9 mouse cellular contexts compared by ENCODE assay signal in genomic region chr2:172934891-172935740, GRCm38 (mm10). TPM values are rescaled to one million over a fixed set of nuclear protein-coding genes. Genes with fewer than 3 reads are reported as not detected.
DNase-seq lines count a peak whose midpoint lies in the region; ATAC-seq lines count a peak whose summit lies in the region.
"Had no signal": no experiment of that assay in that cellular context is flagged by ENCODE, and none has a peak within 500 bp of the region (broad histone marks: within the 10 kb centered on the region; RNA-seq: fewer than 3 reads in every experiment).

No protein-coding gene starts in this region.

- DNase-seq in gastrocnemius, postnatal 25 days: peak; percentile 37
- no peak for DNase-seq in gastrocnemius, postnatal 36 days
- DNase-seq in embryo, embryonic 10 days (ENCODE audit: low spot score): peak; percentile 81
- no peak for DNase-seq in cerebellum, adult 9-11 months
- no peak for DNase-seq in thymus, postnatal 4 days
- no peak for DNase-seq in ovary, postnatal 10 days (ENCODE audit: low spot score)

- no peak overlapping the region for H3K4me3 ChIP-seq in hindbrain, embryonic 15.5 days
- no peak overlapping the region for H3K4me3 ChIP-seq in midbrain, embryonic 15.5 days

- 5% methylated on average over 30 of the region's 30 CpGs for WGBS in hindbrain, embryonic 15.5 days
- 5% methylated on average over 30 of the region's 30 CpGs for WGBS in midbrain, embryonic 15.5 days

- H3K27me3 ChIP-seq in hindbrain, embryonic 15.5 days: peaks cover 54% of the 10 kb centered on the region
- H3K27me3 ChIP-seq in midbrain, embryonic 15.5 days (replicated peaks): peaks cover 48% of the 10 kb centered on the region

- ATAC-seq in hindbrain, embryonic 15.5 days (ENCODE audit: low FRiP score, low read depth): no peak
- ATAC-seq in midbrain, embryonic 15.5 days (replicated peaks): peak; percentile 25; the same call in 1 of the 2 replicates

- peaks cover 54% of the 10 kb centered on the region for H3K4me1 ChIP-seq in hindbrain, embryonic 15.5 days (replicated peaks)
- H3K4me1 ChIP-seq in midbrain, embryonic 15.5 days: peaks cover 51% of the 10 kb centered on the region

- intact Hi-C loops in gastrocnemius, postnatal 36 days (cut with DNase I): no loop called here

- H3K27ac ChIP-seq in hindbrain, embryonic 15.5 days (replicated peaks): peak overlapping the region; percentile 39; the same call in 1 of the 2 replicates
- H3K27ac ChIP-seq in midbrain, embryonic 15.5 days: peak overlapping the region; percentile 53

- peak overlapping the region; percentile 30 for H3K4me2 ChIP-seq in hindbrain, embryonic 15.5 days
- peak overlapping the region; percentile 48 for H3K4me2 ChIP-seq in midbrain, embryonic 15.5 days

- H3K9ac ChIP-seq in hindbrain, embryonic 15.5 days: peak overlapping the region; percentile 11; the same call in 1 of the 2 replicates
- H3K9ac ChIP-seq in midbrain, embryonic 15.5 days: no peak overlapping the region; the same call in 1 of the 2 replicates

- no peaks in the 10 kb centered on the region for H3K36me3 ChIP-seq in hindbrain, embryonic 15.5 days
- H3K36me3 ChIP-seq in midbrain, embryonic 15.5 days (replicated peaks): no peaks in the 10 kb centered on the region

- H3K9me3 ChIP-seq in hindbrain, embryonic 15.5 days: no peaks in the 10 kb centered on the region
- H3K9me3 ChIP-seq in midbrain, embryonic 15.5 days: no peaks in the 10 kb centered on the region

RNA-seq across cellular contexts. Expression of gene Bmp7, which starts 5.0 kb away (rescaled TPM):
- 1 to 10 TPM in 1 of 2 experiments, under 1 TPM in 1; 0.87 to 1.8 TPM for total RNA-seq in gastrocnemius, postnatal 25 days (2021)
- total RNA-seq in gastrocnemius, postnatal 36 days (2021): under 1 TPM; 0.37 to 0.74 TPM
- polyA plus RNA-seq in hindbrain, embryonic 15.5 days (2015; fragmentation: Nextera tagmentation; extraction: Ambion mirVana): 16.6 and 17.7 TPM in 2 replicates
- 14.3 and 17.2 TPM in 2 replicates for polyA plus RNA-seq in midbrain, embryonic 15.5 days (2015; fragmentation: Nextera tagmentation; extraction: Ambion mirVana)

RNA-seq across cellular contexts. Expression of gene Spo11, which starts 42.4 kb away (rescaled TPM):
- not detected for total RNA-seq in gastrocnemius, postnatal 25 days (2021)
- total RNA-seq in gastrocnemius, postnatal 36 days (2021): under 1 TPM in 1 of 2 experiments, not detected in 1; 0.51 TPM
- 0.96 and 1.4 TPM in 2 replicates for polyA plus RNA-seq in hindbrain, embryonic 15.5 days (2015; fragmentation: Nextera tagmentation; extraction: Ambion mirVana)
- 1.4 TPM in 2 replicates for polyA plus RNA-seq in midbrain, embryonic 15.5 days (2015; fragmentation: Nextera tagmentation; extraction: Ambion mirVana)
- polyA plus RNA-seq: C2C12 had no signal

Comparison
In these comparisons a context has a peak if more than half of its experiments do, and no peak if none do; other contexts are left out.
1. DNase-seq: peak in gastrocnemius, postnatal 25 days (single experiment) and embryo, embryonic 10 days (single experiment); none in gastrocnemius, postnatal 36 days (0 of 2), cerebellum, adult 9-11 months (single experiment), thymus, postnatal 4 days (single experiment) and ovary, postnatal 10 days (single experiment).